Mouse (Mus musculus): Measurements from ENCODE around the gene Fen1. TPM values are rescaled to one million over a fixed set of nuclear protein-coding genes. Genes with fewer than 3 reads are reported as not detected.
"Not testable (repeated sequence)": the region's sequence is repeated elsewhere in the genome, so short reads cannot be mapped to it uniquely, and the experiment has no call there.

The Fen1 gene
- polyA plus RNA-seq, 1 experiment from 2014 or later, result 24.2 TPM

DNA sequence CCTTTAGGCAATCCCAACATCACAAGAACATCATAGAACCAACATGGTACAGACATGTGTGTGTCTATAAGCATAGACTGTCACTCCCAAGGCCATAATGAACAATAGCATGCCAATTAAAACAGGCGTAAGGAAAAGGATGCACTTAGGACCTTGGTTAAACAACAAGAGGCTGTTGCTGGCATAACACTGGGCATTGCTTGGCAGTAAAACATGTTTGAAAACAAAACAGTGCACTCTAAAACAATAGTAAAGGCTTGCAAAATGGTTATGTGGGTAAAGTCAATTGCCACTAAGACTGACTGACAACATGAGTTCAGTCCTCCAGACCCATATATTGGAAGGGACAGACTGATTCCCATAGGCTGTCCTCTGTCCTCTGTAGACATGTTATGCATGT is 36.0 kb downstream of the Fen1 start:
- no peaks in the 10 kb centered on the region for H3K4me1 ChIP-seq (replicated peaks; ENCODE audit: control insufficient read depth, insufficient read depth, low read length)
- no peak overlapping the region for H3K4me3 ChIP-seq (replicated peaks; ENCODE audit: low read length)
- H3K4me2 ChIP-seq (replicated peaks), result no peak overlapping the region
- no peaks in the 10 kb centered on the region for H3K9me3 ChIP-seq (ENCODE audit: control insufficient read depth, low read length)
- H3K27me3 ChIP-seq (ENCODE audit: control insufficient read depth, insufficient read depth, low read length), result no peaks in the 10 kb centered on the region
- H3K27ac ChIP-seq, result no peak overlapping the region
- 92% methylated on average over 1 of the region's 1 CpGs for whole genome bisulfite sequencing
- H3K9ac ChIP-seq, result no peak overlapping the region
- no peak for ATAC-seq (ENCODE audit: low FRiP score)
- H3K36me3 ChIP-seq (replicated peaks; ENCODE audit: control insufficient read depth, insufficient read depth), result no peaks in the 10 kb centered on the region
- no peak for DNase-seq (ENCODE audit: low spot score)

DNA sequence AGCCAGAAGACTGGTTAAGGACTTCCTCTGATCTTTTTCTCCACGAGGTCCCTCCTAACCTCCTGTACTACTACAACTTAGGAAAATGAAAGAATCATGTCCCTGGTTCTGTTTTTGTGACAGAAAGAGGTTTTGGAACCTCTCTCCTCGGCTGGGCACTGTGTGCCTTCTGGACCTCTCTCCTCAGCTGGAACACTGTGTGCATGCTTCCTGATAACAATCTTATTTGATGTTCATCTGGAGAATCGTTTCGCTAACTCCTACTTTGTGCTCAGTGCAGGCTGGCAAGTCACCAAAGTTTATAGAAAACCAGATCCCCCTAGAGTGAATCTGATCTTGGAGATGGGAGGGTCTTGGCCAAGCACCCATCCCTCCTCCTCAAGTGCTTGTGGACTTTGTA is 36.9 kb downstream of the Fen1 start:
- Histone ChIP-seq H3K4me1 (replicated peaks; ENCODE audit: control insufficient read depth, insufficient read depth, low read length) (no peaks in the 10 kb centered on the region), H3K27ac (no peak overlapping the region), H3K36me3 (replicated peaks; ENCODE audit: control insufficient read depth, insufficient read depth) (no peaks in the 10 kb centered on the region), H3K4me3 (replicated peaks; ENCODE audit: low read length) (no peak overlapping the region), H3K27me3 (ENCODE audit: control insufficient read depth, insufficient read depth, low read length) (no peaks in the 10 kb centered on the region), H3K4me2 (replicated peaks) (no peak overlapping the region), H3K9me3 (ENCODE audit: control insufficient read depth, low read length) (no peaks in the 10 kb centered on the region), H3K9ac (no peak overlapping the region)
- 90% methylated on average over 4 of the region's 4 CpGs for WGBS
- ATAC-seq (ENCODE audit: low FRiP score), result no peak
- DNase-seq (ENCODE audit: low spot score), result no peak

DNA sequence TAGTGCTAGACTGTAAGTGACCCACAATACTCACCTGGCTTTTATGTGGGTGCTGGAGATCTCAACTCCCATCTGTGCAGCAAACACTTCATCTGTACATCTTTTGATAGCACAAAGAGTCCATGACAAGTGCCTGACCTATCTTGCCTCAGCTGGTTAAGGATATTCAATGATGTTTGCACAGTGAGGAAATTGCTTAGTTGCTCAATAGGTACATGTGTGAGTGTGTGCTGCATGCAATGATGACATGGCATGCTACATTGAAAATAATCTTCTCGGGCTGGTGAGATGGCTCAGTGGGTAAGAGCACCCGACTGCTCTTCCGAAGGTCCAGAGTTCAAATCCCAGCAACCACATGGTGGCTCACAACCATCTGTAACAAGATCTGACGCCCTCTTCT is 38.0 kb downstream of the Fen1 start:
- not testable (repeated sequence) for H3K27me3 ChIP-seq (ENCODE audit: control insufficient read depth, insufficient read depth, low read length); H3K36me3 ChIP-seq (replicated peaks; ENCODE audit: control insufficient read depth, insufficient read depth); H3K4me1 ChIP-seq (replicated peaks; ENCODE audit: control insufficient read depth, insufficient read depth, low read length); H3K4me2 ChIP-seq (replicated peaks); H3K4me3 ChIP-seq (replicated peaks; ENCODE audit: low read length); DNase-seq (ENCODE audit: low spot score); ATAC-seq (ENCODE audit: low FRiP score); H3K27ac ChIP-seq; H3K9me3 ChIP-seq (ENCODE audit: control insufficient read depth, low read length); H3K9ac ChIP-seq
- WGBS, result 84% methylated on average over 4 of the region's 4 CpGs

DNA sequence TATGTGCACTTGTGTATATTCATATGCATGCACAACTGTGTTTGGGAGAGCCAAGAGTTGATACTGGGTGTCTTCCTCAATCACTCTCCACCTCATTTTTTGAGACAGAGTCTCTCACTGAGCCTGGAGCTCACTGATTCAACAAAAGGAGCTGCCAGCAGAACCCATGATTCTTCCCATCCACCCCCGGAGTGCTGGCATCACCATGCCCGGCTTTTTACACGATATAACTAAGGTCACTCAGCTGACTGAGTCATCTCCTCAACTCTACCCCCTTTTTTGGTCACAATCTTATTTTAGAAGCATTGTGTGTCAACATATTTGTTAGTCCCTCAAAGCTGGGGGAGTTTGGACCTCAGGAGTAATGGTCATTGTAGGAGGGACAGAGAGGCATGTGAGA is 40.1 kb downstream of the Fen1 start:
- H3K4me1 ChIP-seq (replicated peaks; ENCODE audit: control insufficient read depth, insufficient read depth, low read length), result no peaks in the 10 kb centered on the region
- no peak overlapping the region for H3K9ac ChIP-seq
- DNase-seq (ENCODE audit: low spot score), result no peak
- H3K27me3 ChIP-seq (ENCODE audit: control insufficient read depth, insufficient read depth, low read length), result no peaks in the 10 kb centered on the region
- 89% methylated on average over 3 of the region's 3 CpGs for WGBS
- H3K4me2 ChIP-seq (replicated peaks), result no peak overlapping the region
- no peaks in the 10 kb centered on the region for H3K9me3 ChIP-seq (ENCODE audit: control insufficient read depth, low read length)
- H3K27ac ChIP-seq, result no peak overlapping the region
- no peaks in the 10 kb centered on the region for H3K36me3 ChIP-seq (replicated peaks; ENCODE audit: control insufficient read depth, insufficient read depth)
- H3K4me3 ChIP-seq (replicated peaks; ENCODE audit: low read length), result no peak overlapping the region
- ATAC-seq (ENCODE audit: low FRiP score), result no peak

DNA sequence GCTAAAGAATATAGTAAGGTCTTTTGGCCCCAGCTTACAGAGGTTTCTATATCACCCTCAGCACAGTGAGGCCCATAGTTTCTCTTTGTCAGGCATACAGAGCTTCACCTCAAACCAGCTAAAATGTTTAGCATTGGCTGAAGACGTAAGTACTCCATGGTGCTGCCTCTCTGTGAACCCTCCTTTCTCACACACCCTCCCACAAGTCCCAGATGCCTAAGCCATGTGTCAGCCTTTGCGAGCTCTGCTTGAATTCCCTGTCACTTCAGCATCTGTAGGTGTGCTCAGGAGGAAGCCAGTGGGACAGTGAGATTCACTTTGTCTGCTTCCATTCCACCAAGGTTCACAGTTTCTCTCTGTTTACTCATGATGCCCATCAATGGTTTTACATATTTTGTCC is 46.2 kb downstream of the Fen1 start:
- ATAC-seq (ENCODE audit: low FRiP score) (no peak), DNase-seq (ENCODE audit: low spot score) (no peak)
- Histone ChIP-seq H3K27ac (no peak overlapping the region), H3K27me3 (ENCODE audit: control insufficient read depth, insufficient read depth, low read length) (no peaks in the 10 kb centered on the region), H3K4me2 (replicated peaks) (no peak overlapping the region), H3K4me3 (replicated peaks; ENCODE audit: low read length) (no peak overlapping the region), H3K9ac (no peak overlapping the region), H3K4me1 (replicated peaks; ENCODE audit: control insufficient read depth, insufficient read depth, low read length) (no peaks in the 10 kb centered on the region), H3K36me3 (replicated peaks; ENCODE audit: control insufficient read depth, insufficient read depth) (no peaks in the 10 kb centered on the region), H3K9me3 (ENCODE audit: control insufficient read depth, low read length) (no peaks in the 10 kb centered on the region)
- WGBS, result 73% methylated on average over 2 of the region's 2 CpGs

DNA sequence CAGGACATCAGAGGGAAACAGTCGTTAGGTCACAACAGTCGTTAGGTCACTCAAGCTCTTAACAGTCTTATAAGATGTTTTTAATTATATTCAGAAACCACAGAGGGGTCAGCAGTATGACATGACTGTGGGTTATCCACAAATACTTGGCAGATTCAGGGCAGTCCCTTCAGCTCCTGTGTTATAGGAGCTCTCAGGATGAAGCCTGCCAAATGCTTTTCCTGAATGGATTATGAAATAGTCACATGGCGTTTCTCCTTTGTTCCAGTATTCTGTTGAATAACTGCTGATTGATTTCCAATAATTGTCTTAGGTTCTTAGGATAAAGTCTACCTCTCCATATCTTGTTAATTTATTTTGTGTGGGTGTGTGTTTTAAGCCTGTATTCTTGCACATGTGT is 54.8 kb downstream of the Fen1 start:
- Histone ChIP-seq H3K4me3 (replicated peaks; ENCODE audit: low read length) (no peak overlapping the region), H3K9me3 (ENCODE audit: control insufficient read depth, low read length) (no peaks in the 10 kb centered on the region), H3K4me2 (replicated peaks) (no peak overlapping the region), H3K27me3 (ENCODE audit: control insufficient read depth, insufficient read depth, low read length) (no peaks in the 10 kb centered on the region), H3K36me3 (replicated peaks; ENCODE audit: control insufficient read depth, insufficient read depth) (no peaks in the 10 kb centered on the region), H3K9ac (no peak overlapping the region), H3K27ac (no peak overlapping the region), H3K4me1 (replicated peaks; ENCODE audit: control insufficient read depth, insufficient read depth, low read length) (no peaks in the 10 kb centered on the region)
- WGBS, result 83% methylated on average over 3 of the region's 3 CpGs
- DNase-seq (ENCODE audit: low spot score), result no peak
- no peak for ATAC-seq (ENCODE audit: low FRiP score)

Small RNAs within 50 kb of the gene (microRNA-seq; reads per million reads assigned to microRNA genes)
- gene Mir6993, result 1.8 reads per million, percentile 5 among the genes with 10 or more reads in this experiment

Other genes starting within 250 kb of the Fen1 start
- 1,735 and 1,844 TPM in 2 replicates for gene Fth1, start 223.6 kb downstream of the Fen1 start, polyA plus RNA-seq (2014; fragmentation: Nextera tagmentation; extraction: Ambion mirVana)
- 2.3 and 2.6 TPM in 2 replicates for gene Best1, start 202.5 kb downstream of the Fen1 start, polyA plus RNA-seq (2014; fragmentation: Nextera tagmentation; extraction: Ambion mirVana)
- gene Rab3il1, start 202.5 kb downstream of the Fen1 start, polyA plus RNA-seq (2014; fragmentation: Nextera tagmentation; extraction: Ambion mirVana), result 19.3 and 23.8 TPM in 2 replicates
- 24.7 and 25.7 TPM in 2 replicates for gene Fads3, start 162.6 kb downstream of the Fen1 start, polyA plus RNA-seq (2014; fragmentation: Nextera tagmentation; extraction: Ambion mirVana)
- 70.5 and 87.5 TPM in 2 replicates for gene Fads2, start 102.4 kb downstream of the Fen1 start, polyA plus RNA-seq (2014; fragmentation: Nextera tagmentation; extraction: Ambion mirVana)
- gene Fads1, start 21.3 kb downstream of the Fen1 start, polyA plus RNA-seq (2014; fragmentation: Nextera tagmentation; extraction: Ambion mirVana), result 148 and 156 TPM in 2 replicates
- 324 and 357 TPM in 2 replicates for gene Tmem258, start 155 bp downstream of the Fen1 start, polyA plus RNA-seq (2014; fragmentation: Nextera tagmentation; extraction: Ambion mirVana)
- 1.1 and 1.3 TPM in 2 replicates for gene Myrf, start 36.6 kb upstream of the Fen1 start, polyA plus RNA-seq (2014; fragmentation: Nextera tagmentation; extraction: Ambion mirVana)
- gene Dagla, start 100.7 kb upstream of the Fen1 start, polyA plus RNA-seq (2014; fragmentation: Nextera tagmentation; extraction: Ambion mirVana), result 9.9 and 10.2 TPM in 2 replicates
- gene Syt7, start 184.9 kb upstream of the Fen1 start, polyA plus RNA-seq (2014; fragmentation: Nextera tagmentation; extraction: Ambion mirVana), result 12.0 and 14.0 TPM in 2 replicates